Mouse (Mus musculus) hindbrain, embryonic 15.5 days (tissue): ENCODE measurements at regions not wholly inside any gene's neighbourhood (a gene's known extent, or its start where the extent isn't known, plus 50 kb on each side); places are given as distances from the start of the nearest gene placed in this dataset.

Experiments
- ATAC-seq: fragments of 200-750 bp; cut with Nextera tagmentation; 2 replicates; pipeline ENCODE4 v1.8.0; 2017; ENCODE audit warnings: low read depth, moderate number of reproducible peaks, moderate TSS enrichment; ENCODE audit not compliant: low FRiP score
- H3K27ac ChIP-seq: fragments of 300-500 bp; sonication (generic); replicated peaks from 2 replicates; pipeline ENCODE4 v1.5.1; 2015; ENCODE audit warnings: mild to moderate bottlenecking, inconsistent platforms
- H3K27me3 ChIP-seq: fragments of 300-500 bp; sonication (generic); 2 replicates; pipeline ENCODE4 v1.6.1; 2015; ENCODE audit warnings: control low read depth, inconsistent platforms
- H3K36me3 ChIP-seq: fragments of 300-500 bp; sonication (generic); 2 replicates; pipeline ENCODE4 v1.6.1; 2015; ENCODE audit warnings: control low read depth, inconsistent platforms
- H3K4me1 ChIP-seq: fragments of 300-500 bp; sonication (generic); replicated peaks from 2 replicates; pipeline ENCODE4 v1.6.1; 2015; ENCODE audit warnings: control low read depth, inconsistent platforms
- H3K4me2 ChIP-seq: fragments of 300-500 bp; sonication (generic); 2 replicates; pipeline ENCODE4 v1.6.1; 2015; ENCODE audit warnings: moderate library complexity, mild to moderate bottlenecking, inconsistent platforms
- H3K4me3 ChIP-seq: fragments of 300-500 bp; sonication (generic); 2 replicates; pipeline ENCODE4 v1.5.1; 2015; ENCODE audit warnings: mild to moderate bottlenecking, inconsistent platforms
- H3K9ac ChIP-seq: fragments of 300-500 bp; sonication (generic); 2 replicates; pipeline ENCODE4 v1.6.1; 2015; ENCODE audit warnings: inconsistent platforms
- H3K9me3 ChIP-seq: fragments of 300-500 bp; sonication (generic); 2 replicates; pipeline ENCODE4 v1.6.1; 2016; ENCODE audit warnings: control low read depth, inconsistent platforms
- WGBS: fragments of 180-500 bp; shearing (Covaris S2); methylation state at CpG from one replicate; pipeline ENCODE4 v1.1.7; 2015; 5-methylcytosine and 5-hydroxymethylcytosine counted together

DNA sequence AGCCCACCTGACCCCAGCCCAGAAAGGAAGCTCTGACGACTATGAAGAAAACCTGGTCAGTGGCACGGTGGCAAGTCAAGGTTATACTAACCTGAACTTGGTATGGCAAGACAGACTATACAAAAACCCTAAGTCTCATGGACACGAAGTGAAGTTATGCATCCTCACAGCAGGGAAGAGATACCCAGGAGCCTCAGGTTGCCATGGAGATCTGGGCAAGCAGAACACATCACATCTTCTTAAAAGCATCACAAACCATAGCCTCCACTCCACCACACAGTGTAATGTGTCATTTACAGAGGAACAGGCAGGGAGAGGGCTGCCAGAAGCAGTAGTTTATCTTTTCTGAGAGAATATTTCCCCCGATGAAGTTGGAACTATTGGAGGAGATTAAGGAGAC lies 146.5 kb downstream of the Slc39a8 start:
- Histone ChIP-seq H3K4me3 (no peak overlapping the region), H3K9ac (no peak overlapping the region), H3K4me1 (no peaks in the 10 kb centered on the region), H3K4me2 (no peak overlapping the region), H3K9me3 (no peaks in the 10 kb centered on the region), H3K27me3 (no peaks in the 10 kb centered on the region), H3K27ac (no peak overlapping the region), H3K36me3 (no peaks in the 10 kb centered on the region)
- 0 out of 2 replicates have a peak, but pooled peaks have one; percentile 38 for ATAC-seq
- 60% methylated on average over 4 of the region's 4 CpGs for WGBS

DNA sequence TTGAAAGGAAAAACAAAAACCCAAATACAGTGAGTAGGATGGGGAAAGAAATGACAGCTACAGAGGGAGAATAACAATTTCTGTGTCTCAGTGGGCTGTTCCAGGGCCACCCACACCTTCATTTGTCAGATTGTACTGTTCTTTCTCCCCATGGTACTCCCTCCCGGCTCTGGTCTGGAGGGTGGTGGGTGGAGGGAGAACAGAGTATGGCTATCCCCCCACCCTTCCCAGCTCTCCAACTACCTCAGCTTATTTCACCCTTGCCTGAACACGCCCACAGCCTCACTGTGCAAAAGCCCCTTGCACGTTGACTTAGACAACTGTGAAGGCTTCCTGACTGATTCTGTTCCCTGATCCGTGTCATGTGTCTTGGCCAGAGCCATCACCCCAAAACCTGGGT lies 147.3 kb downstream of the Slc39a8 start:
- ATAC-seq = no peak
- Histone ChIP-seq H3K27ac (no peak overlapping the region), H3K9me3 (no peaks in the 10 kb centered on the region), H3K4me2 (no peak overlapping the region), H3K27me3 (no peaks in the 10 kb centered on the region), H3K4me1 (no peaks in the 10 kb centered on the region), H3K4me3 (no peak overlapping the region), H3K36me3 (no peaks in the 10 kb centered on the region), H3K9ac (no peak overlapping the region)
- 69% methylated on average over 4 of the region's 4 CpGs for WGBS

DNA sequence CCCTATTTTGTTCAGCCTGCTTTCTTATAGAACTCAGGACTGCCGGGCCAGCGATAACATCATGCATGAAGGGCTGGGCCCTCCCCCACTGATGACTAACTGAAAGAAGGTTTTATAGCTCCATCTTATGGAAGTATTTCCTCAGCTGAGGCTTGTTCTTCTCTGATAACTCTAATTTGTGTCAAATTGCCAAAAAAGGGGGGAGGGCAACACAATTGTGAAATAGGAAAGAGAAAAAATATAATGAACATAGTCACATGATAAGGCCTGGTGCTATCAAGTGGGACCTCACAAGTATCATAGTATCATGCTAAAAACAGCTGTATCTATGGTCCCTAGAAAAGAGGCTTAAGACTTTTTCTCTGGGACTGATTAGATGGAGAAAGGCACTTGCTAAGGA lies 148.2 kb downstream of the Slc39a8 start:
- 89% methylated on average over 2 of the region's 2 CpGs for WGBS
- no peak overlapping the region for H3K9ac ChIP-seq

DNA sequence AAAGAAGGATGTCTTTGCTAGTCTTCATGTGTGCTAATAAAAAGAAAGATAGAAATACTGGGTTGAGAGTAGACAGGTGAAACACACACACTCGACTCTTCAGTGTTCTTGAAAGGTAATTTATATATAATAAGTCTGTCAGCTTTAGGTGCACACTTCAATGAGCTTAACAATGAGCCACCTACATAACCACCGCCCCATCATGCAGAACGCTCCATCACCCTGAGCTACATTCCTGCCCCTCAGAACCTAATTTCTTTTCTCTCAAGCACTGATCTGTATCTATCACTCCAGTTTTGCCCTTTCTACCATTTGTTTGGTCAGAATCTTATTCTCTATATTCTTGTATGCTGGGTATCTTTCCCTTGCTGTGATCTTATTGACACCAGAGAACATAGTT lies 148.8 kb downstream of the Slc39a8 start:
- H3K27ac ChIP-seq = no peak overlapping the region
- no peak overlapping the region for H3K4me3 ChIP-seq
- no peaks in the 10 kb centered on the region for H3K4me1 ChIP-seq
- 83% methylated on average over 3 of the region's 3 CpGs for WGBS
- H3K9ac ChIP-seq = no peak overlapping the region
- no peak for ATAC-seq
- no peaks in the 10 kb centered on the region for H3K36me3 ChIP-seq
- no peak overlapping the region for H3K4me2 ChIP-seq
- no peaks in the 10 kb centered on the region for H3K27me3 ChIP-seq
- no peaks in the 10 kb centered on the region for H3K9me3 ChIP-seq

More for the DNA sequence above, 148.2 kb downstream of the Slc39a8 start:
- Histone ChIP-seq H3K4me3 (no peak overlapping the region), H3K4me2 (no peak overlapping the region), H3K36me3 (no peaks in the 10 kb centered on the region), H3K9me3 (no peaks in the 10 kb centered on the region), H3K27me3 (no peaks in the 10 kb centered on the region), H3K27ac (no peak overlapping the region), H3K4me1 (no peaks in the 10 kb centered on the region)
- ATAC-seq = no peak

DNA sequence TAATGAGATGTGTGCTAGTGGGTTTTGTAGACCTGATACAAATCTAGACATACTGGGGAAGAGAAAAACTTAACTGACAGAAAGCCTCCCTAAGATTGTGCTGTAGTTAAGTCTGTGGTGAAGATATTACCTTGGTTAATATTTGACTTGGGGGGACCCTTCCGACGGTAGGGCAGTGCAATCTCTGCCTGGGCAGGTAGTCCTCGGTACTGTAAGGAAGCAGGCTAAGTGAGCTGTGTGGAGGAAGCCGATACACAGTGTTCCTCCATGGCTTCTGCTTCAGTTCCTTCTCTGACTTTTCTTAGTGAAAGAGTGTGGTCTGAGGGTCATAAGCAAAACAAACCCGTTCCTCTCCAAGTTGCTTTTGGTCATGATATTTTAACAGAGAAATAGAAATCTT lies 149.7 kb downstream of the Slc39a8 start:
- Histone ChIP-seq H3K27me3 (no peaks in the 10 kb centered on the region), H3K4me1 (no peaks in the 10 kb centered on the region), H3K4me2 (no peak overlapping the region), H3K27ac (no peak overlapping the region), H3K9ac (no peak overlapping the region), H3K9me3 (no peaks in the 10 kb centered on the region), H3K36me3 (no peaks in the 10 kb centered on the region), H3K4me3 (no peak overlapping the region)
- 93% methylated on average over 5 of the region's 5 CpGs for WGBS
- no peak for ATAC-seq

DNA sequence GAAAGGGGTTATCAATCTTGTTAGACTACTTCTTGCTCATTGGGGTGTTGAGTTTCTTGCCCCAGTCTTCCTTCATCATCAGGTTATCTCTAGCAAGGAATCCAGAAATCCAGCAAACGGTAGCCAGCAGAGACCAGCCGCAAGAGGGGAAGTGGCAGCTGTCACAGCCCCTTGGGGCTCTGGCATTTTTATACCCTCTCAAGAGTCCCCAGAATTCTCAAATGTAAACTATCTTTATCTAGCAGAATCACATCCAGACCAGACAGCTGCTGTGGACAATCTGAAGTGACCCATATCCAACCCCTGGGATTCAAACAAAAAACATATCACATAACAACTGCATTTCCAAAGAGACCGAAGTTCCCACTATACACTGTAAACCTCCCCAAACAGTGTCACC lies 162.1 kb downstream of the Slc39a8 start:
- Histone ChIP-seq H3K27me3 (no peaks in the 10 kb centered on the region), H3K4me2 (no peak overlapping the region), H3K27ac (no peak overlapping the region), H3K9me3 (no peaks in the 10 kb centered on the region), H3K4me3 (no peak overlapping the region), H3K36me3 (no peaks in the 10 kb centered on the region), H3K4me1 (0 out of 2 replicates have a peak, but pooled peaks cover 9% of the 10 kb centered on the region), H3K9ac (no peak overlapping the region)
- ATAC-seq = no peak
- WGBS = 80% methylated on average over 3 of the region's 3 CpGs

DNA sequence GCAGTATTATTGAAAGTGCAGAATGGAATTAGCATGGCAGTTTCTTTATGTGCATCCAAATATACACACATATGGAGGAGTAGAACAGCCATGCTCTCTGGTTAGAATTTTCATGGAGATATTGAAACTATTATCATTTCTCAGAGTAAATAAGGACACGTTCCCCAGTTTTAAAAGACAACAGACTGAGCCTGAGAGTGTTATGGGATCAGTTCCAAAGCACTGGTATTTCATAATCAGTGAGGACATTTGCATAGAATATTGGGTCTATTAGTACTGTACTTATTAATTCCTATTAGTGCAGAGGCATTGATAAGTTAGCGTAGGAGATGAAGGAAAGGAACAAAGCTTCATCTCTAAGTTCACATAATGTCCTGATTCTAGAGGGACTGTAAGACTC lies 164.2 kb downstream of the Slc39a8 start:
- no peak overlapping the region for H3K27ac ChIP-seq
- H3K27me3 ChIP-seq = no peaks in the 10 kb centered on the region
- no peak overlapping the region for H3K4me2 ChIP-seq
- no peaks in the 10 kb centered on the region for H3K36me3 ChIP-seq
- H3K4me1 ChIP-seq = 0 out of 2 replicates have a peak, but pooled peaks cover 9% of the 10 kb centered on the region
- H3K4me3 ChIP-seq = no peak overlapping the region
- ATAC-seq = no peak
- H3K9me3 ChIP-seq = no peaks in the 10 kb centered on the region
- H3K9ac ChIP-seq = no peak overlapping the region
- 85% methylated on average over 2 of the region's 2 CpGs for WGBS

DNA sequence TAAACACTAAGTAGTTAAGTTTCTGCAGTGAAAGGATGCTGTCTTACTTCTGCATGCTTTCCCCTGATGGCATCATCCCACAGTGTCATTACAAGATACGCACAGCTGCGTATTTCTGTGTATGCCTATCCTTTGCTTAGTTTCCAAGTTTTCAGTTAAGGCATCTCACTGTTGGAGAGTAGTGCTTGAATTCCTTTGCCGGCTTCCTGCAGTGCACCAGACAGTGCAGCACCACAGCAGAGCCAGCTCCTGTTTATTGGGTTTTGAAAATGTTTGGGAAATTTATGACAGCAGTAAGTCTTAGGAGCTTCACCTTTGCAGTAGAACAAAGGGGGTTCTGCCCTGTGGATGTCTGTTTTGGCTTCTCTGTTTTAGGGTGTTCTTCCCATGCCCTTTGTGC lies 165.3 kb downstream of the Slc39a8 start:
- WGBS = 71% methylated on average over 3 of the region's 3 CpGs
- H3K9ac ChIP-seq = no peak overlapping the region
- H3K27ac ChIP-seq = no peak overlapping the region
- H3K36me3 ChIP-seq = no peaks in the 10 kb centered on the region
- H3K27me3 ChIP-seq = no peaks in the 10 kb centered on the region
- no peak overlapping the region for H3K4me2 ChIP-seq
- no peaks in the 10 kb centered on the region for H3K9me3 ChIP-seq
- H3K4me1 ChIP-seq = 0 out of 2 replicates have a peak, but pooled peaks cover 9% of the 10 kb centered on the region
- ATAC-seq = no peak
- H3K4me3 ChIP-seq = no peak overlapping the region

DNA sequence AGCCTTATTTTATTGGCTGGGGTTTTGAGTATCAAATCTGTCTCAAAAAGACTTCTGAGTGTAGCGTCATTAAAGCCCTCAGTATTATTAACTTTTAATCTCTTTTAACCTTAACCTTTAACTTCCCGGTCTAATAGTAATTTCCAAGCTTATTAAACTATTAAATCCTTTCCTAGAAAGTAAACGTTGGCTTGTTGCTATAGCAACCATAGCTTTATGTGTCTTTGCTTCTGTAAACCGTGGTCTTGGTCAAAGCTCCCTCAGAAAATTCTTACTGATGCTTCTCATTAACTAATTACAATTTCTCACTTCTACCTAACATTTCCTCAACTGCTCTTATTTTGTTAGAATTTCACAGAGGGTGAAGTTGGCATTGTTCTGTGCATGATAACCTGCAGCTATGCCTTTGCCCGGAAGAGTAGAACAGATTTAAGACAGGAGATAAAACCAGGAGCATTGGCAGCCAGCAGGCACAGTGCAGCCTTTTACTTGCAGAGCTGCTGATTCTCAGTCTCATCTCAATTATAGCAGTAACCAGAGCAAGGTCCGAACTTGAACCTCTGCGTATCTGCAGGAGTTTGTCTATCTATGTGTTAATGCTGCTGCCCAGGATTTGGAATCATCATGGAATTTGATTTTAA lies 165.9 kb downstream of the Slc39a8 start:
- Histone ChIP-seq H3K4me3 (no peak overlapping the region), H3K27me3 (no peaks in the 10 kb centered on the region), H3K9me3 (no peaks in the 10 kb centered on the region), H3K9ac (no peak overlapping the region), H3K4me2 (no peak overlapping the region), H3K27ac (no peak overlapping the region), H3K36me3 (no peaks in the 10 kb centered on the region), H3K4me1 (0 out of 2 replicates have a peak, but pooled peaks cover 9% of the 10 kb centered on the region)
- WGBS = 58% methylated on average over 7 of the region's 7 CpGs
- no peak for ATAC-seq

DNA sequence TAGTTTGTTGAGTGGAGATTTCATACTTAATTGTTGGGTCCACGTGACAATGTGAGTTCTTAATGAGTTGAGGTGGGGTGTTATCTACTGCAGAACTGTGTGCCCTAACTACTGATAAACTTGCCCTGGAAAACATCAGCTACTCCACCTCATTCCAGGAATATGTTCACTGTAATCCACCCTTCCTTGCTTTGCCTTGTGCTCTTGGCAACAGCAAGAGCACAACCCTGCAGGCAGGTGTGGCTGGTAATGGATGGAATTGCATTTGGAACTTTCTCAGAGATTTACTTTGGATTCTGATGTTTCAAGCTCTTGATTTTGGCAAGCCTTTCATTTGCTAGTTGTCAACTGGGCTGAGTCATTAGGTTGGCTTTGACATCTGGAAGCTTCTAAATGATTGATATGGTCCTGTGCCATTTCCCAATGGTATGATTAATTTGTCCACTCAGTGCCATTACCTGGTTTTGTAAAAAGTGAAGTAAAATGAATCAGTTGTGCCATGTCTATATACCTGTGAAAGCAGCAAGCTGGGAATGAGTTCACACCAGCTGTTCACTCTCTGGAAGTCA lies 175.6 kb downstream of the Slc39a8 start:
- no peak overlapping the region for H3K27ac ChIP-seq
- H3K27me3 ChIP-seq = no peaks in the 10 kb centered on the region
- H3K9ac ChIP-seq = no peak overlapping the region
- no peaks in the 10 kb centered on the region for H3K9me3 ChIP-seq
- H3K4me1 ChIP-seq = no peaks in the 10 kb centered on the region
- 79% methylated on average over 1 of the region's 1 CpGs for WGBS
- H3K36me3 ChIP-seq = no peaks in the 10 kb centered on the region
- no peak overlapping the region for H3K4me2 ChIP-seq
- H3K4me3 ChIP-seq = no peak overlapping the region
- ATAC-seq = no peak
